Mouse (Mus musculus) ES-Bruce4 (cell line): ENCODE results near the gene Chrdl2. TPM values are rescaled to one million over a fixed set of nuclear protein-coding genes. Genes with fewer than 3 reads are reported as not detected.

Experiments
- H3K27ac ChIP-seq: 2 replicates; pipeline ENCODE4 v1.5.1; 2012; ENCODE audit warnings: low read length, inconsistent platforms; ENCODE audit not compliant: insufficient read depth
- H3K27me3 ChIP-seq: 2 replicates; pipeline ENCODE4 v1.6.1; 2012; ENCODE audit warnings: mild to moderate bottlenecking, low read length, inconsistent platforms; ENCODE audit not compliant: control insufficient read depth, poor library complexity, insufficient read depth, severe bottlenecking
- H3K36me3 ChIP-seq: 2 replicates; pipeline ENCODE4 v1.6.1; 2012; ENCODE audit warnings: inconsistent platforms, mild to moderate bottlenecking, low read length, moderate library complexity; ENCODE audit not compliant: control insufficient read depth, poor library complexity, insufficient read depth, severe bottlenecking
- H3K4me1 ChIP-seq: one replicate; pipeline ENCODE4 v1.8.1; 2011; ENCODE audit warnings: low read length; ENCODE audit not compliant: control insufficient read depth, insufficient read depth
- H3K4me3 ChIP-seq: 2 replicates; pipeline ENCODE4 v1.5.1; 2011; ENCODE audit warnings: low read depth, mild to moderate bottlenecking, low read length
- H3K9ac ChIP-seq: 2 replicates; pipeline ENCODE4 v1.6.1; 2012; ENCODE audit warnings: low read depth, mild to moderate bottlenecking, inconsistent platforms; ENCODE audit not compliant: poor library complexity, severe bottlenecking
- H3K9me3 ChIP-seq: replicated peaks from 2 replicates; pipeline ENCODE4 v1.6.1; 2012; ENCODE audit warnings: mild to moderate bottlenecking, low read length, inconsistent platforms; ENCODE audit not compliant: control insufficient read depth, poor library complexity, insufficient read depth, severe bottlenecking
- CTCF ChIP-seq: IDR thresholded peaks from one replicate; pipeline ENCODE4 v1.8.1; 2011; ENCODE audit warnings: low read depth, low read length
- EP300 ChIP-seq: IDR thresholded peaks from 2 replicates; pipeline ENCODE4 v1.6.1; 2011; ENCODE audit warnings: low read depth, low read length; ENCODE audit not compliant: insufficient read depth
- POLR2A ChIP-seq: IDR thresholded peaks from one replicate; pipeline ENCODE4 v1.8.1; 2011; ENCODE audit warnings: low read length; ENCODE audit not compliant: insufficient read depth
- polyA plus RNA-seq: library from polyadenylated mRNA; stranded (reverse); fragments of >200 nt; gene quantifications from 2 replicates; pipeline ENCODE4 v1.2.4, GENCODE M21; 2011; ENCODE audit warnings: low read depth; ENCODE audit not compliant: missing spikeins, insufficient read depth, insufficient read length

The Chrdl2 gene
- polyA plus RNA-seq, 1 experiment, result not detected

GRCm38 (mm10) chr7:99980132-99980591 lies 25.8 kb upstream of the Chrdl2 start, which contains the start of gene Rnf169:
Rnf169 (minus strand) TSS chr7:99980448.
- Histone ChIP-seq H3K36me3 (no peaks in the 10 kb centered on the region), H3K9ac (peak within 1 kb of the TSS; percentile 99), H3K9me3 (peaks cover 4% of the 10 kb centered on the region), H3K4me3 (peak within 1 kb of the TSS; percentile 99), H3K27ac (peak within 1 kb of the TSS; percentile 81), H3K27me3 (no peaks in the 10 kb centered on the region), H3K4me1 (no peaks in the 10 kb centered on the region)
- TF ChIP-seq POLR2A, result no peak
- no peak for TF ChIP-seq EP300
- no peak for TF ChIP-seq CTCF

GRCm38 (mm10) chr7:99981311-99981710 lies 24.7 kb upstream of the Chrdl2 start:
- no peak overlapping the region for H3K27ac ChIP-seq
- no peaks in the 10 kb centered on the region for H3K36me3 ChIP-seq

GRCm38 (mm10) chr7:99982256-99983242 lies 23.4 kb upstream of the Chrdl2 start:
- no peak overlapping the region for H3K27ac ChIP-seq
- H3K4me1 ChIP-seq, result no peaks in the 10 kb centered on the region
- H3K9me3 ChIP-seq, result no peaks in the 10 kb centered on the region
- H3K36me3 ChIP-seq, result no peaks in the 10 kb centered on the region
- H3K9ac ChIP-seq, result no peak overlapping the region
- H3K4me3 ChIP-seq, result no peak overlapping the region
- no peaks in the 10 kb centered on the region for H3K27me3 ChIP-seq
- TF ChIP-seq EP300 (no peak), POLR2A (no peak), CTCF (no peak)

More at GRCm38 (mm10) chr7:99981311-99981710, 24.7 kb upstream of the Chrdl2 start:
- Histone ChIP-seq H3K27me3 (no peaks in the 10 kb centered on the region), H3K4me3 (no peak overlapping the region), H3K9ac (no peak overlapping the region), H3K9me3 (peaks cover 4% of the 10 kb centered on the region), H3K4me1 (no peaks in the 10 kb centered on the region)
- TF ChIP-seq CTCF (no peak), EP300 (no peak)

- Histone ChIP-seq H3K27ac (no peak overlapping the region), H3K36me3 (no peaks in the 10 kb centered on the region), H3K4me3 (no peak overlapping the region), H3K27me3 (no peaks in the 10 kb centered on the region), H3K9ac (no peak overlapping the region), H3K4me1 (peaks cover 3% of the 10 kb centered on the region), H3K9me3 (no peaks in the 10 kb centered on the region)
- TF ChIP-seq CTCF (peak; percentile 83), EP300 (no peak)
Observed at GRCm38 (mm10) chr7:99988725-99989124, 17.2 kb upstream of the Chrdl2 start.

GRCm38 (mm10) chr7:99989844-99990760 lies 15.9 kb upstream of the Chrdl2 start:
- Histone ChIP-seq H3K27me3 (no peaks in the 10 kb centered on the region), H3K36me3 (no peaks in the 10 kb centered on the region), H3K4me3 (no peak overlapping the region), H3K9ac (no peak overlapping the region), H3K27ac (no peak overlapping the region), H3K4me1 (peaks cover 3% of the 10 kb centered on the region), H3K9me3 (no peaks in the 10 kb centered on the region)
- no peak for TF ChIP-seq POLR2A
- TF ChIP-seq EP300, result no peak
- TF ChIP-seq CTCF, result peak; percentile 25
